In the genomic region with DNA sequence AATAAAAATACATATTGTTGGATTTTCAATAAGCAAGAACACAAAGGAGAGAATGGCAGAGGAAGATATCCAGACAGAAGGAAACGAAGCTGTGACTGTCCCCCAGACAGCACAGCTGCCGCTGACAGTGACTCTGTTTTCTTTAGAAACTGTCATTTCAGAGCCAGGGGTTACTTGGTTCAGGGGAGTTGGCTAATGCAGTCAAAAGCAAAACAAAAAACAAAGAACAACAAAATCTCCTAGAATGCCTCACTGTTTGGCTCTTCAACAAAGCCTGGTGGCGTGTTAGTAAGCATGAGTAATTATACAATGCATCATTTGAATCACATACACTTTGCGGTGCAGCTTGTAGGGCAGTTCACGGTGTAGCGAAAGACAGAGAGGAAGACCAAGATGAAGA, we compare ENCODE assay signal across 35 mouse cellular contexts. TPM values are rescaled to one million over a fixed set of nuclear protein-coding genes. Genes with fewer than 3 reads are reported as not detected.
DNase-seq lines count a peak whose midpoint lies in the region; ATAC-seq and TF ChIP-seq lines count a peak whose summit lies in the region.
"Had no signal": no experiment of that assay in that cellular context is flagged by ENCODE, and none has a peak within 500 bp of the region (broad histone marks: within the 10 kb centered on the region; RNA-seq: fewer than 3 reads in every experiment).

No protein-coding gene starts in this region.

- no peak overlapping the region for H3K27ac ChIP-seq in hindbrain, embryonic 15.5 days (replicated peaks)
- H3K27ac ChIP-seq in hindbrain, embryonic 12.5 days, result no peak overlapping the region
- H3K27ac ChIP-seq in lung, embryonic 14.5 days (ENCODE audit: low read depth), result no peak overlapping the region
- H3K27ac ChIP-seq: embryonic facial prominence, embryonic 13.5 days; heart, embryonic 10.5 days; heart, embryonic 15.5 days; left cerebral cortex, adult 2 months; limb, embryonic 12.5 days; liver, embryonic 15.5 days; lung, embryonic 15.5 days; midbrain, embryonic 10.5 days; neural tube, embryonic 15.5 days; stomach, embryonic 15.5 days had no signal

- H3K36me3 ChIP-seq in hindbrain, embryonic 15.5 days, result no peaks in the 10 kb centered on the region
- H3K36me3 ChIP-seq in hindbrain, embryonic 12.5 days, result no peaks in the 10 kb centered on the region
- no peaks in the 10 kb centered on the region for H3K36me3 ChIP-seq in lung, embryonic 14.5 days (ENCODE audit: insufficient read depth)
- H3K36me3 ChIP-seq: embryonic facial prominence, embryonic 13.5 days; heart, embryonic 10.5 days; heart, embryonic 15.5 days; limb, embryonic 12.5 days; liver, embryonic 15.5 days; lung, embryonic 15.5 days; midbrain, embryonic 10.5 days; neural tube, embryonic 15.5 days; stomach, embryonic 15.5 days had no signal

- no peak for ATAC-seq in hindbrain, embryonic 15.5 days (ENCODE audit: low FRiP score, low read depth)
- ATAC-seq in hindbrain, embryonic 12.5 days (ENCODE audit: low FRiP score), result no peak
- no peak for ATAC-seq in lung, embryonic 14.5 days (ENCODE audit: insufficient read depth)
- ATAC-seq: forebrain, postnatal 0 days; intestine, postnatal 0 days had no signal

- peaks cover 5% of the 10 kb centered on the region; the same call in 1 of the 2 replicates for H3K4me1 ChIP-seq in hindbrain, embryonic 15.5 days (replicated peaks)
- peaks cover 10% of the 10 kb centered on the region for H3K4me1 ChIP-seq in hindbrain, embryonic 12.5 days
- no peaks in the 10 kb centered on the region for H3K4me1 ChIP-seq in lung, embryonic 14.5 days (ENCODE audit: insufficient read depth)
- H3K4me1 ChIP-seq: limb, embryonic 12.5 days; liver, embryonic 15.5 days; stomach, embryonic 15.5 days had no signal

- H3K27me3 ChIP-seq in hindbrain, embryonic 15.5 days, result peaks cover 3% of the 10 kb centered on the region; the same call in 1 of the 2 replicates
- no peaks in the 10 kb centered on the region for H3K27me3 ChIP-seq in hindbrain, embryonic 12.5 days
- H3K27me3 ChIP-seq in lung, embryonic 14.5 days (ENCODE audit: insufficient read depth, low read length), result no peaks in the 10 kb centered on the region
- H3K27me3 ChIP-seq: CH12.LX; embryonic facial prominence, embryonic 13.5 days; heart, embryonic 15.5 days; limb, embryonic 12.5 days; liver, embryonic 15.5 days; lung, embryonic 15.5 days; neural tube, embryonic 15.5 days; stomach, embryonic 15.5 days had no signal

- 47% methylated on average over 6 of the region's 6 CpGs for WGBS in hindbrain, embryonic 15.5 days
- WGBS in hindbrain, embryonic 12.5 days, result 54% methylated on average over 6 of the region's 6 CpGs
- 57% methylated on average over 6 of the region's 6 CpGs for WGBS in lung, embryonic 14.5 days

- H3K9me3 ChIP-seq in hindbrain, embryonic 15.5 days, result no peaks in the 10 kb centered on the region
- no peaks in the 10 kb centered on the region for H3K9me3 ChIP-seq in hindbrain, embryonic 12.5 days (replicated peaks)
- no peaks in the 10 kb centered on the region for H3K9me3 ChIP-seq in lung, embryonic 14.5 days (ENCODE audit: low read depth, low read length)
- H3K9me3 ChIP-seq: embryonic facial prominence, embryonic 13.5 days; heart, embryonic 10.5 days; heart, embryonic 15.5 days; limb, embryonic 12.5 days; liver, embryonic 15.5 days; lung, embryonic 15.5 days; midbrain, embryonic 10.5 days; neural tube, embryonic 15.5 days; stomach, embryonic 15.5 days had no signal

- 0 out of 2 replicates have a peak overlapping the region, but pooled peaks have one; percentile 23 for H3K4me2 ChIP-seq in hindbrain, embryonic 15.5 days
- H3K4me2 ChIP-seq in hindbrain, embryonic 12.5 days (replicated peaks), result no peak overlapping the region
- H3K4me2 ChIP-seq in lung, embryonic 14.5 days, result no peak overlapping the region
- H3K4me2 ChIP-seq: embryonic facial prominence, embryonic 13.5 days; heart, embryonic 15.5 days; limb, embryonic 12.5 days; liver, embryonic 15.5 days; lung, embryonic 15.5 days; neural tube, embryonic 15.5 days; stomach, embryonic 15.5 days had no signal

- peak; percentile 46 for DNase-seq in lung, embryonic 14.5 days
- DNase-seq in lung, postnatal 36 days, result no peak
- DNase-seq in Muller cell, postnatal 12 days (ENCODE audit: inconsistent ontology term), result peak; percentile 69
- DNase-seq in brain, adult 2 months (ENCODE audit: low read depth, low spot score), result peak; percentile 74
- no peak for DNase-seq in cerebellum, adult 11-12 months
- no peak for DNase-seq in right cerebral cortex, adult 18-20 months
- DNase-seq: adrenal gland, postnatal 10 days; cerebellum, adult 18-20 months; cerebellum, postnatal 10 days; forebrain, postnatal 0 days; gastrocnemius, postnatal 25 days; heart, adult 11 months; retina, postnatal 1 day; right cerebral cortex, postnatal 25 days; thymus, postnatal 14 days had no signal

- no peak overlapping the region for H3K9ac ChIP-seq in hindbrain, embryonic 15.5 days
- no peak overlapping the region for H3K9ac ChIP-seq in hindbrain, embryonic 12.5 days
- no peak overlapping the region for H3K9ac ChIP-seq in lung, embryonic 14.5 days
- H3K9ac ChIP-seq: embryonic facial prominence, embryonic 13.5 days; forebrain, postnatal 0 days; heart, embryonic 15.5 days; limb, embryonic 12.5 days; liver, embryonic 15.5 days; lung, embryonic 15.5 days; neural tube, embryonic 15.5 days; stomach, embryonic 15.5 days had no signal

- TF ChIP-seq CTCF in lung, embryonic 14.5 days (IDR thresholded peaks at IDR 0.05; ENCODE audit: low read depth), result no peak

- no peak overlapping the region for H3K4me3 ChIP-seq in hindbrain, embryonic 15.5 days
- no peak overlapping the region for H3K4me3 ChIP-seq in hindbrain, embryonic 12.5 days
- H3K4me3 ChIP-seq in lung, embryonic 14.5 days (ENCODE audit: low read depth, low read length), result no peak overlapping the region
- H3K4me3 ChIP-seq: embryonic facial prominence, embryonic 13.5 days; heart, embryonic 10.5 days; heart, embryonic 15.5 days; layer of hippocampus, adult 2 months; left cerebral cortex, adult 2 months; limb, embryonic 12.5 days; liver, embryonic 15.5 days; lung, embryonic 15.5 days; midbrain, embryonic 10.5 days; neural tube, embryonic 15.5 days; stomach, embryonic 15.5 days had no signal

RNA-seq across cellular contexts. Expression of a gene that starts 4.4 kb away (rescaled TPM):
- 28.0 and 33.4 TPM in 2 replicates for polyA plus RNA-seq in hindbrain, embryonic 15.5 days (2015; fragmentation: Nextera tagmentation; extraction: Ambion mirVana)
- 43.8 and 44.3 TPM in 2 replicates for polyA plus RNA-seq in hindbrain, embryonic 12.5 days (2016; fragmentation: Nextera tagmentation; extraction: Ambion mirVana)
- polyA plus RNA-seq in lung, embryonic 14.5 days (2014; fragmentation: Nextera tagmentation; extraction: Ambion mirVana), result 116 and 117 TPM in 2 replicates

RNA-seq across cellular contexts. Expression of a gene that starts 5.7 kb away (rescaled TPM):
- not detected in 2 replicates for polyA plus RNA-seq in hindbrain, embryonic 15.5 days (2015; fragmentation: Nextera tagmentation; extraction: Ambion mirVana)
- not detected in 2 replicates for polyA plus RNA-seq in hindbrain, embryonic 12.5 days (2016; fragmentation: Nextera tagmentation; extraction: Ambion mirVana)
- polyA plus RNA-seq in lung, embryonic 14.5 days (2014; fragmentation: Nextera tagmentation; extraction: Ambion mirVana), result not detected in 2 replicates
- polyA plus RNA-seq: C2C12; forebrain, embryonic 11.5 days; forebrain, postnatal 0 days; heart, embryonic 10.5 days; heart, embryonic 15.5 days; intestine, postnatal 0 days; limb, embryonic 12.5 days; liver, adult 2 months; liver, embryonic 15.5 days; lung, embryonic 15.5 days; midbrain, embryonic 10.5 days; midbrain, postnatal 0 days; neural tube, embryonic 15.5 days; stomach, embryonic 15.5 days; urinary bladder, adult 2 months had no signal

RNA-seq across cellular contexts. Expression of a gene that starts 10.6 kb away (rescaled TPM):
- polyA plus RNA-seq in hindbrain, embryonic 15.5 days (2015; fragmentation: Nextera tagmentation; extraction: Ambion mirVana), result 0.41 and 0.51 TPM in 2 replicates
- 0.34 and 0.60 TPM in 2 replicates for polyA plus RNA-seq in hindbrain, embryonic 12.5 days (2016; fragmentation: Nextera tagmentation; extraction: Ambion mirVana)
- 1.7 and 2.9 TPM in 2 replicates for polyA plus RNA-seq in lung, embryonic 14.5 days (2014; fragmentation: Nextera tagmentation; extraction: Ambion mirVana)

Comparison
In these comparisons a context has a peak if more than half of its experiments do, and no peak if none do; other contexts are left out.
1. DNase-seq: peak in lung, embryonic 14.5 days (single experiment), Muller cell, postnatal 12 days (single experiment) and brain, adult 2 months (single experiment); none in lung, postnatal 36 days (single experiment), cerebellum, adult 11-12 months (single experiment) and right cerebral cortex, adult 18-20 months (single experiment).